Mouse (Mus musculus) midbrain, embryonic 11.5 days (tissue): ENCODE measurements around the gene Rab5a. TPM values are rescaled to one million over a fixed set of nuclear protein-coding genes. Genes with fewer than 3 reads are reported as not detected.

Experiments used
- polyA plus RNA-seq: library from polyadenylated mRNA; unstranded; fragments of >200 nt; fragmentation: Nextera tagmentation; extraction: Ambion mirVana; gene quantifications from 2 replicates; pipeline ENCODE4 v1.2.1, GENCODE M21; 2014

Rab5a gene
- polyA plus RNA-seq, 1 experiment from 2014 or later: 97.5 TPM

Other genes starting within 250 kb of the Rab5a start
- 0.26 and 0.65 TPM in 2 replicates for gene Efhb, start 15.9 kb upstream of the Rab5a start, polyA plus RNA-seq
- 0.22 and 0.34 TPM in 2 replicates for gene Pp2d1, start 60.2 kb downstream of the Rab5a start, polyA plus RNA-seq
- gene Kat2b, start 87.6 kb downstream of the Rab5a start, polyA plus RNA-seq: 4.9 and 5.5 TPM in 2 replicates
- 52.3 and 56.2 TPM in 2 replicates for gene Sgo1, start 210.1 kb downstream of the Rab5a start, polyA plus RNA-seq